Mouse (Mus musculus) bone marrow, adult 2 months (tissue): ENCODE results near the gene Dnah14.

Experiments
- CTCF ChIP-seq: fragments of 200-500 bp; IDR thresholded peaks from 2 replicates; pipeline ENCODE4 v1.5.1; 2011; ENCODE audit warnings: low read length, control low read depth; ENCODE audit not compliant: control insufficient read depth, insufficient read depth
- POLR2A ChIP-seq: fragments of 200-500 bp; IDR thresholded peaks from 2 replicates; pipeline ENCODE4 v1.6.1; 2011; ENCODE audit warnings: low read depth, mild to moderate bottlenecking, control low read depth, low read length, borderline replicate concordance; ENCODE audit not compliant: control insufficient read depth

DNA sequence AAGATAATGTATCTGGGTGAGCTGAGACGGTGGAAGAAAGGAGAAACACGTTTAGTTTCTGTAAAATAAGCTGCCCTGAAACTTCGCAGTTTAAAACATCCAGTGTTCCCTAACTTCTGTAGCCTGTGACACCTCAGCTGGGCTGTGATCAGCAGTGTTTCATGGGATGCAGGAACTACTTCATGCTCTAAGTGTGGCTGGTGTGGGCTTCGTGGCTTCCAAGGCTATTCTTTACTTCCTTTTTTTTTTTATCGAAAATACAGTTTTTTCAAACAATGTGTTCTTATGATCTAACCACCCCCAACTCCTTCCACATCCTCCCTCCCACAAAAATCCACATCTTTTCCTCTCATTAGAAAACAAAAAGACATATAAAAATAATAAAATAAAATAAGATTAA is 20.9 kb upstream of the Dnah14 start:
- no peak for TF ChIP-seq CTCF
- TF ChIP-seq POLR2A = no peak
